Mouse (Mus musculus) E14TG2a.4 (cell line): ENCODE results near the gene Dapk1.

Experiments used
- CTCF ChIP-seq: conservative IDR thresholded peaks from 2 replicates; pipeline ENCODE4 v1.5.1; 2014; ENCODE audit warnings: low read length
- NANOG ChIP-seq: IDR thresholded peaks from 2 replicates; pipeline ENCODE4 v1.6.1; 2014; ENCODE audit warnings: borderline replicate concordance, low read length, mixed read lengths

DNA sequence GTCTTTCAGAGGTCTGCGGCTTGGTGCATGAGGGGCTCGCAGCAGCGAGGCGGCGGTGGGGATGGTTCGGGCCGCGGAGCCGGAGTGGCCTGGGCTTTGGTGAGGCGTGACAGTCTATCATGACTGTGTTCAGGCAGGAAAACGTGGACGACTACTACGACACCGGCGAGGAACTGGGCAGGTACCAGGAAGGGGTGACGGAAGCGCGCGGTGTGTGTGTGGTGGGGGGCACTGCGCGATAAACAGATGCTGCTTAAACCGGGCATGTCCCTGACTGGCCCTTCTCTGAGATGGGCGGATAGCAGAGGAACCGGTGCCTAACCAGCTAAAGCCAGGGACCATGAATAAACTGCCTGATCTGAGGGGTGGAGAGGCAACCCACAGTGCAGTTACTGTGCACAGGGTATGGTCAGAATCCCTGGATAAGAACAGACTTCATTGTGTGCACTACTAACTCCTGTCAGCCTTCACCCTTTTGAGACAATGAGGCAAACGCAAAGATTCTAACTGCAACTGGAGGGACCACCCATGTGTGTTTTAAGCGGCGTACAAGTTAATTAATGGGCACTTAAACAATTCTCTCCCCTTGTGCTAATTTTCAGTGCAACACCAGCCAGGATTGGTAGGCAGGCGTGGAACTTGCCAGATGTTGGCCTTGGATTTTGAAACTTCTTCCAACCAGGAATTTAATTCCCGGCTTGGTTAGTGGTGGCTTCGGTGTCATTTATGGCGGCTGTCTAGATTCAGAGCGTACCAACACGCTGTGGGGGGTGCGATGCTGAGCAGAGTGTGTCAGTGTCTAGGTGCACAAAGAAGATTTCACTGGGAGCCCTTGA lies 887 bp downstream of the Dapk1 start:
- no peak for TF ChIP-seq CTCF
- TF ChIP-seq NANOG: no peak
